22 mouse cellular contexts compared by ENCODE assay signal in genomic region chr7:64944175-64944574, GRCm38 (mm10).
"Had no signal": no experiment of that assay in that cellular context is flagged by ENCODE, and none has a peak within 500 bp of the region (broad histone marks: within the 10 kb centered on the region; RNA-seq: fewer than 3 reads in every experiment).

No protein-coding gene starts in this region.

- H3K27ac ChIP-seq: limb, embryonic 10.5 days; limb, embryonic 13.5 days; liver, embryonic 12.5 days; liver, embryonic 15.5 days; lung, embryonic 15.5 days; midbrain, embryonic 10.5 days had no signal

- H3K4me1 ChIP-seq: limb, embryonic 10.5 days; liver, embryonic 12.5 days; liver, embryonic 15.5 days; lung, embryonic 15.5 days; megakaryocyte, embryonic 14.5 days had no signal

- H3K4me2 ChIP-seq: limb, embryonic 13.5 days; liver, embryonic 12.5 days; liver, embryonic 15.5 days; lung, embryonic 15.5 days had no signal

- DNase-seq: kidney, adult 18-20 months; kidney, adult 9 months; kidney, postnatal 14 days; kidney, postnatal 4 days; layer of hippocampus, adult 9-11 months; liver; lung, adult 18-20 months; lung, postnatal 10 days; lung, postnatal 36 days; midbrain, embryonic 14.5 days; retina, postnatal 1 day; right cerebral cortex, postnatal 25 days; spleen, adult 18-20 months; thymus, adult 18-20 months; thymus, postnatal 36 days had no signal

- H3K36me3 ChIP-seq: limb, embryonic 10.5 days; limb, embryonic 13.5 days; liver, embryonic 12.5 days; liver, embryonic 15.5 days; lung, embryonic 15.5 days; midbrain, embryonic 10.5 days had no signal

- ATAC-seq: liver, embryonic 12.5 days had no signal

- H3K9ac ChIP-seq: limb, embryonic 13.5 days; liver, embryonic 12.5 days; liver, embryonic 15.5 days; lung, embryonic 15.5 days had no signal

- H3K27me3 ChIP-seq: limb, embryonic 13.5 days; liver, embryonic 12.5 days; liver, embryonic 15.5 days; lung, embryonic 15.5 days had no signal

- H3K9me3 ChIP-seq: limb, embryonic 10.5 days; limb, embryonic 13.5 days; liver, embryonic 12.5 days; liver, embryonic 15.5 days; lung, embryonic 15.5 days; megakaryocyte, embryonic 14.5 days; midbrain, embryonic 10.5 days had no signal

- H3K4me3 ChIP-seq: limb, embryonic 10.5 days; limb, embryonic 13.5 days; liver, embryonic 12.5 days; liver, embryonic 15.5 days; lung, embryonic 15.5 days; megakaryocyte, embryonic 14.5 days; midbrain, embryonic 10.5 days had no signal
